Mouse (Mus musculus): ENCODE measurements around the gene Rgl1.

Rgl1 gene

DNA sequence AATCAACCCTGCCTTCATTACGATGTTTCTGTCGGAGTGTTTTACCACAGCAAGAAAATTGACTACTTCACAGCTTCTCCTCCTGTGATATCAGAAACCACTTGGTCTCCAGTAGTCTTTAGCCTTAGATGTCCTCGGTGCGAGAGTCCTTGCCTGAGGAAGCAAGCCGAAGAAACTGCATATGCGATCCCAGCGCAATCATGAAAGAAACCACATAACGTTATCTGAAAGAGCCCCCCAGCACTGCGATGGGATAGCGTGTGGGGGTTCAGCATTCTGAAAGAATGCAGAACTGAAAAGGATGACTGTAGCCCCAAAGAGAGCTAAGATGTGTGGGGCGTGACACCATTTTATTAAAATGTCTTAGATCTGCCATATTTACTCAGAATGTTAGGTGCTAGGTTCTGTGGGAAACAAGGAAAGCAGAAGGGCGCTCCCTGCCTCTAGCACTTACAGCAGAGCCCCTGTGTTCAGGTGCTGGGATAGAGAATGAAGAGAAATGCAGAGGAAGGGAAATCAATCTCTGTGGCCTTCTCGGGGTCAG, 34.6 kb upstream of the Rgl1 start:
- Histone ChIP-seq H3K4me3 (replicated peaks; ENCODE audit: low read length) (no peak overlapping the region), H3K4me1 (replicated peaks; ENCODE audit: low read depth, low read length) (peaks cover 75% of the 10 kb centered on the region), H3K27me3 (ENCODE audit: insufficient read depth, low read length) (no peaks in the 10 kb centered on the region), H3K9me3 (ENCODE audit: low read length) (no peaks in the 10 kb centered on the region), H3K36me3 (ENCODE audit: insufficient read depth, low read length) (no peaks in the 10 kb centered on the region)
- TF ChIP-seq NANOG (IDR thresholded peaks at IDR 0.05; ENCODE audit: borderline replicate concordance, low read length) (no peak), CTCF (conservative IDR thresholded peaks at IDR 0.05; ENCODE audit: low read length) (no peak), POU5F1 (IDR thresholded peaks at IDR 0.05; ENCODE audit: borderline replicate concordance, low read length) (no peak)

DNA sequence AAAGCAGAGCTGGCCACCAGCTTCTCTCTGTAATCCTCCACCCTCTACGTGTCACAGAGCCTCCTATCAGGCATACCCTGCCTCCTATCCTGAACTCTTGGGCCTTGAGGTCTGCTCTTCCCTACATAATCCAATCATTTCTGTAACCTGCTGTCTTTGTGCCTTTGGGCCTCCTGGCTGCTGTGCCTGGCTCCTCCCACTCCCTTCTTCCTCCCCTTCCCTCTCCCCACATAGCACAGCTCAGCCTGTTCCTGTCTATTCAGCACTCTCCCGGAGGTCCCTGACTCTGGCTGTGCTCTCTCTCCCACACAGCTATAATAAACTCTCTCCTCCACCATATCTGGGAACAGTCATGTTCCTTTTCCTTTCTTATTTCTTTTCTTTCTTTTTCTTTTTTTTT, 33.7 kb upstream of the Rgl1 start, which contains the start of gene Ncf2:
Gene Ncf2, plus strand, starts transcription at position 298 of the 400 bp plus-strand sequence.
- Histone ChIP-seq H3K4me1 (replicated peaks; ENCODE audit: low read depth, low read length) (peaks cover 80% of the 10 kb centered on the region), H3K4me3 (replicated peaks; ENCODE audit: low read length) (no peak within 1 kb of the TSS), H3K36me3 (ENCODE audit: insufficient read depth, low read length) (no peaks in the 10 kb centered on the region), H3K27me3 (ENCODE audit: insufficient read depth, low read length) (no peaks in the 10 kb centered on the region), H3K9me3 (ENCODE audit: low read length) (no peaks in the 10 kb centered on the region)
- TF ChIP-seq NANOG (IDR thresholded peaks at IDR 0.05; ENCODE audit: borderline replicate concordance, low read length) (no peak), CTCF (conservative IDR thresholded peaks at IDR 0.05; ENCODE audit: low read length) (no peak), POU5F1 (IDR thresholded peaks at IDR 0.05; ENCODE audit: borderline replicate concordance, low read length) (no peak)

DNA sequence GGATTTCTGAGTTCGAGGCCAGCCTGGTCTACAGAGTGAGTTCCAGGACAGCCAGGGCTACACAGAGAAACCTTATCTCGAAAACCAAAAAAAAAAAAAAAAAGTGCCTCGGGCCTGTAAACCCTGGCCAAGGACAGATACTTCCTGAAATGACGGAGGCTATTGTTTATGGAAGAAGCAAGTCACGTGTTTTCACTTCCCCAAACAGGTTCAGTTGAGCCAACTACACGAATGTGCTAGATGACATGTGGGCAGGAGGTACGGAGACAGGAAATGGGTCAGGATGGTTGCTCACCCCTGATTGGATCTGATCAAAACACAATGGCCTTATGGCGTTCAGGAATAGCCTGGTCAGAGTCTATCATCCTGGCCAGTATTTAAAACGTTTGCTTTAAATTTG, 32.0 kb upstream of the Rgl1 start:
- Histone ChIP-seq H3K9me3 (ENCODE audit: low read length) (no peaks in the 10 kb centered on the region), H3K27me3 (ENCODE audit: insufficient read depth, low read length) (no peaks in the 10 kb centered on the region), H3K4me1 (replicated peaks; ENCODE audit: low read depth, low read length) (peaks cover 87% of the 10 kb centered on the region), H3K4me3 (replicated peaks; ENCODE audit: low read length) (no peak overlapping the region), H3K36me3 (ENCODE audit: insufficient read depth, low read length) (no peaks in the 10 kb centered on the region)
- TF ChIP-seq NANOG (IDR thresholded peaks at IDR 0.05; ENCODE audit: borderline replicate concordance, low read length) (no peak), POU5F1 (IDR thresholded peaks at IDR 0.05; ENCODE audit: borderline replicate concordance, low read length) (no peak), CTCF (conservative IDR thresholded peaks at IDR 0.05; ENCODE audit: low read length) (no peak)

DNA sequence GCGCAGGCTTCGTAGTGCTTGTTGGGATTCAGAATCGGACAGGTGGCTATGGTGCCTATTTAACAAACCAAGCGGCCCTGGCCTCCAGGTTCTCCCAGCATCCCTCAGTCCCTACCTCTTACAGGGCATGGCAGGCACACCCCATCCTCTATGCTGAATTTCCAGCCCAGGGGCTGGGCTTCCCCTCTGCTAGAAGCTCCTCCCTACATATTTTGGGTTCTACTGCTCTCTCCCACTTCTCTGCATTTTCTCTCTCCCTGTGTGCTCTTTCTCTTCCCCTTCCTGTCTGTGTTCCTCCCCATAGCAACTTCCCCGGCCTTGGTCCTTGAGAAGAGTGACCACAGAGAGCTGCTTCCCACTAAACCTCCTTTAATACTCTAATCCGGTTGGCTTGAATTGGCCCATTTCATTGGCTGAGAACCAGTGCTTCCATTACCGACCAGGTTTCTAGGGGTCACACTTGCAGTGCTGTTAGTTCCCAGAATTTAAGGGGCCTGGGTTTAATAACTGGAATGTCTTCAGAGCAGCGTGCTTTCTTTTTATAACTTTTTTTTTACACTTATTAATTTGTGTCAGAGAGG, 30.6 kb upstream of the Rgl1 start:
- Histone ChIP-seq H3K9me3 (ENCODE audit: low read length) (no peaks in the 10 kb centered on the region), H3K4me1 (replicated peaks; ENCODE audit: low read depth, low read length) (peaks cover 98% of the 10 kb centered on the region), H3K4me3 (replicated peaks; ENCODE audit: low read length) (peak overlapping the region; percentile 57), H3K27me3 (ENCODE audit: insufficient read depth, low read length) (no peaks in the 10 kb centered on the region), H3K36me3 (ENCODE audit: insufficient read depth, low read length) (no peaks in the 10 kb centered on the region)
- TF ChIP-seq CTCF (conservative IDR thresholded peaks at IDR 0.05; ENCODE audit: low read length) (no peak), NANOG (IDR thresholded peaks at IDR 0.05; ENCODE audit: borderline replicate concordance, low read length) (no peak), POU5F1 (IDR thresholded peaks at IDR 0.05; ENCODE audit: borderline replicate concordance, low read length) (no peak)

DNA sequence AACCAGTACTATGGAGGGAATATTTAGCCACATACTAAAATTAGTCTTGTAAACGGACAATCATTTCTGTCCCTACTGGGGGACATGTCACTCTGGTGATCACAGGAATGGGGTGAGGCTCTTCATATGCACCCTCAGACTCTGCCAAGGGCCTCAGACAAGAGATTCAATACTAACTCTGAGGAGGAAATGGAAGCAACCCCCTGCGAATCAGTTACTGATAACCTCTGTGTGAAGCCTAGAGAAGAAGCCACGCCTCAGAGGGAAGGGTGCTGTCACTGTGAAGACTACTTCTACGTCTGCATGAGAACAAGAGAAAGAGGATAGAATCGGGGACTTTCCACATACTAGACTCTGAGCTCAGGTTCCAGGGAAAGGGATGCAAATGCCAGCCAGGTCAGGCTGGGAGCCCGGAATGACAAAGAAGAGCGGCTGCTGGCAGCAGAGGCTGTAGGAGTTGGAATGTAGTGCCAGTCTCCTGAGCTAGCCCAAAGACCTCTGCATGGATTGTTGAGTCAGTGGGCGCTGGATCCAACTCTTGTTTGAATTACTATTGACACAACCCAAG, 29.6 kb upstream of the Rgl1 start:
- Histone ChIP-seq H3K9me3 (ENCODE audit: low read length) (no peaks in the 10 kb centered on the region), H3K4me1 (replicated peaks; ENCODE audit: low read depth, low read length) (peaks cover 98% of the 10 kb centered on the region), H3K36me3 (ENCODE audit: insufficient read depth, low read length) (no peaks in the 10 kb centered on the region), H3K27me3 (ENCODE audit: insufficient read depth, low read length) (no peaks in the 10 kb centered on the region), H3K4me3 (replicated peaks; ENCODE audit: low read length) (peak overlapping the region; percentile 50)
- no peak for TF ChIP-seq POU5F1 (IDR thresholded peaks at IDR 0.05; ENCODE audit: borderline replicate concordance, low read length)
- TF ChIP-seq CTCF (conservative IDR thresholded peaks at IDR 0.05; ENCODE audit: low read length) = no peak
- no peak for TF ChIP-seq NANOG (IDR thresholded peaks at IDR 0.05; ENCODE audit: borderline replicate concordance, low read length)

DNA sequence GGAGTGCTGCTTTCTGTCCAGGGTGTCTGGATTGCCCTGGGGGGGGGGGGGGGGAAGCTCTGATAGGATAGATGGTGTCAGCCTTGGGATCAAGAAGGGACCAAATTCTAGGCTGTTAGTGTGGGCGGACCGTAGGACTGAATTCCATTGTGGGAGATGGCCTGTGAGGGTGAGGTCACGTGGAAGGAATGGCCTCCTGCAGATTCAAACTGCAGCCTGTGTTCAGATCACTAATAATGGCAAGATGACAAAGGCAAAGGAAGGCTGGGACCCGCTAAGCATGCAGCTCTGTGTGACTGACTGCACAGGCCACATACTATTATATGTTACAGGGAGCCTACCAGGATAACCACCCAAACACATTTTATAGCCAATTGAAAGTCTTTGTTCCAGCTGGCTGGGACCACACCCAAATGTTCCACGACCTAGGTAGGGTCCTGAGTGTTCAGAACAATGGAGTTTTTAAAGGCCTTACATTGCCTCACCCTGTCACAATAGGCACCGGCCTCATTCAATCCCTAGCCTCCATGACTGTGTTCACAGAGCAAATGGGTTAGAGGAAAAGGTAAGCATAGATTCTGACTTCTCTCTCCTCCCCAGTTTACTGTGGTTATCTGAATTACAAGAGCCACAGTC, 27.5 kb upstream of the Rgl1 start:
- H3K27me3 ChIP-seq (ENCODE audit: insufficient read depth, low read length) = no peaks in the 10 kb centered on the region
- no peaks in the 10 kb centered on the region for H3K36me3 ChIP-seq (ENCODE audit: insufficient read depth, low read length)
- H3K4me1 ChIP-seq (replicated peaks; ENCODE audit: low read depth, low read length) = peaks cover 83% of the 10 kb centered on the region
- H3K4me3 ChIP-seq (replicated peaks; ENCODE audit: low read length) = peak overlapping the region; percentile 30
- no peaks in the 10 kb centered on the region for H3K9me3 ChIP-seq (ENCODE audit: low read length)
- 0 out of 2 replicates have a peak, but pooled peaks have one; percentile 49 for TF ChIP-seq NANOG (IDR thresholded peaks at IDR 0.05; ENCODE audit: borderline replicate concordance, low read length)
- no peak for TF ChIP-seq CTCF (conservative IDR thresholded peaks at IDR 0.05; ENCODE audit: low read length)

DNA sequence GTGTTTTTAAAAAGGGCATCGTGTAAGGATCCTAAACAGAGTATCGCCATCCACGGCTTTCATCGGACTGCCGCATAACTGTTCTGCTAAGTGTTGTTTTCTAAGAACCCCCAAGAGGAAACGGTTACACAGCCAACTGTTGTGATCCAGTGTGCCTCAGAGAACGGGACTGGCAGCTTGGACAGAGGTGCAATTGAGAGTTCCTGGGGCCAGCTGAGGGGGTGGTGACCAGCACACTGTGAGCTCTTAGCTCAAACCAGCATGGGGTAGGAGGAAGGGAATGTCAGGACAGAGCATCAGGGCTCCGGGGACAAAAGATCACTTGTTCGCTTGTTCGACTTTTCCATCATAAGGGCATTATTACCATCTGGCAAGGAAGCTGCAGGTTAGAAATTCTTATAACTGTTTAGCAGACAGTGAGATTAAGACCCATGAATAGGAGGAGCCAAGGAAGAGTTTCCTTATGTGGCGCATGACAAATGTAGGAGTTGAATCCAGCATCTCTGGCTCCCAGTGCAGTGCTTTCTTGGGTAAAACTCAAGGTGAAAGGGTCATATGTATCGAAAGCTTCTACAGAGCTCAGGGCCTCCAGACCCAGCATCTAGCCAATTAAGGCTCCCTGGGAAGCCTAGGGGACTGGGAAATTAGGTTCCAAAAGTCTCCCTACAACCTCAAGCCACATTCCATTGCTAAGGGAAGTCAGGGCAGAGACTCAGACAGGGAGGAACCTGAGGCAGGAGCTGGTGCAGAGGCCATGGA, 26.8 kb upstream of the Rgl1 start:
- Histone ChIP-seq H3K4me1 (replicated peaks; ENCODE audit: low read depth, low read length) (peaks cover 84% of the 10 kb centered on the region), H3K27me3 (ENCODE audit: insufficient read depth, low read length) (no peaks in the 10 kb centered on the region), H3K4me3 (replicated peaks; ENCODE audit: low read length) (peak overlapping the region; percentile 30), H3K36me3 (ENCODE audit: insufficient read depth, low read length) (no peaks in the 10 kb centered on the region), H3K9me3 (ENCODE audit: low read length) (no peaks in the 10 kb centered on the region)
- no peak for TF ChIP-seq CTCF (conservative IDR thresholded peaks at IDR 0.05; ENCODE audit: low read length)

DNA sequence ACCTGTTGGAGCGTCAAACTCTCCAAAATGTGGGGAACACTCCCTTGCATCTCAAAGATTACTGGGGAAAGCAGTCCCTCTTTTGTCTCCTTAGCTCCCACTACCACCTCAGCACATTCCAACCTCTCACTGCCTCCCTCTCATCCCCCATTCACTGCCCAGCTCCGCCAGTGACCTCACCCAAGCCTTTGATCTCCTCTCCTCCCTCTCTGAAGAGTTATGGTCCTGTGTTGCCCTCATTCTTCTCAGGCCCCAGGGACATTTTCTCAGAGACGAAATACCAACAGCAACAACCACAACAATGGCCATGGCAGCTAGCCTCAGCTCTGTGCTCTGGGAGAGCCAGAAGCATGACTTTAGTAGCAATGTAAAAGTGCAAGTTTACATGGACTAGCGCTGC, 25.1 kb upstream of the Rgl1 start:
- H3K36me3 ChIP-seq (ENCODE audit: insufficient read depth, low read length) = no peaks in the 10 kb centered on the region
- H3K4me3 ChIP-seq (replicated peaks; ENCODE audit: low read length) = peak overlapping the region; percentile 11
- no peaks in the 10 kb centered on the region for H3K9me3 ChIP-seq (ENCODE audit: low read length)
- no peaks in the 10 kb centered on the region for H3K27me3 ChIP-seq (ENCODE audit: insufficient read depth, low read length)
- TF ChIP-seq NANOG (IDR thresholded peaks at IDR 0.05; ENCODE audit: borderline replicate concordance, low read length) (no peak), POU5F1 (IDR thresholded peaks at IDR 0.05; ENCODE audit: borderline replicate concordance, low read length) (no peak)
- peaks cover 71% of the 10 kb centered on the region for H3K4me1 ChIP-seq (replicated peaks; ENCODE audit: low read depth, low read length)
